25 mouse cellular contexts compared by ENCODE assay signal in the genomic region with DNA sequence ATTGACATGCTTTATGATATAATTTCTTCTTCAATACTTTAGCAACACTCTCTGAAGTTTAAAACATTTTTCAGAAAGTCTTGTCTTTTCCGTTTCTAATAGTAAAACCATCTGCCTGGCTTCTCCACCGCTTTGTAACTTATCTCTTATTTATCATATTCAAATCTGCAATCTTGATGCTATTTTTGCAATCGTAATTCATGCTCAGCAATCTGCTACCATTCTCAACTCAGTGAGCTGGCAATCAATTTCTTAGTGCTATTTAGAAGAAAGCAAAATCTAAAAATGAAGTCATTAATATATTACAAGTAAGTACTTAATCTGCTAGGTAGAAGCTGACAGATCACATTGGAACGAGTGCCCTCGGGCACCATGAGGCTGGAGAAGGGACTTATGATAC.
DNase-seq lines count a peak whose midpoint lies in the region; ATAC-seq lines count a peak whose summit lies in the region.
"Had no signal": no experiment of that assay in that cellular context is flagged by ENCODE, and none has a peak within 500 bp of the region (broad histone marks: within the 10 kb centered on the region; RNA-seq: fewer than 3 reads in every experiment).

No protein-coding gene starts in this region.

- no peak overlapping the region for H3K4me3 ChIP-seq in forebrain, embryonic 14.5 days (ENCODE audit: low read depth, low read length)
- no peak overlapping the region for H3K4me3 ChIP-seq in forebrain, embryonic 15.5 days
- H3K4me3 ChIP-seq: embryonic facial prominence, embryonic 15.5 days; erythroblast, embryonic 14.5 days; forebrain, embryonic 10.5 days; hindbrain, embryonic 10.5 days; hindbrain, embryonic 15.5 days had no signal

- H3K36me3 ChIP-seq in forebrain, embryonic 14.5 days (ENCODE audit: control insufficient read depth, insufficient read depth, low read length) = no peaks in the 10 kb centered on the region
- H3K36me3 ChIP-seq in forebrain, embryonic 15.5 days = no peaks in the 10 kb centered on the region
- H3K36me3 ChIP-seq: embryonic facial prominence, embryonic 15.5 days; forebrain, embryonic 10.5 days; G1E; hindbrain, embryonic 10.5 days; hindbrain, embryonic 15.5 days had no signal

- H3K4me1 ChIP-seq in forebrain, embryonic 14.5 days (ENCODE audit: control insufficient read depth, insufficient read depth, low read length) = no peaks in the 10 kb centered on the region
- no peaks in the 10 kb centered on the region for H3K4me1 ChIP-seq in forebrain, embryonic 15.5 days
- H3K4me1 ChIP-seq: embryonic facial prominence, embryonic 15.5 days; forebrain, embryonic 10.5 days; hindbrain, embryonic 10.5 days; hindbrain, embryonic 15.5 days had no signal

- no peak overlapping the region for H3K9ac ChIP-seq in forebrain, embryonic 14.5 days (ENCODE audit: low read length)
- no peak overlapping the region for H3K9ac ChIP-seq in forebrain, embryonic 15.5 days (replicated peaks)
- H3K9ac ChIP-seq: embryonic facial prominence, embryonic 15.5 days; hindbrain, embryonic 15.5 days had no signal

- no peaks in the 10 kb centered on the region for H3K27me3 ChIP-seq in forebrain, embryonic 14.5 days (replicated peaks; ENCODE audit: control insufficient read depth, insufficient read depth, low read length)
- H3K27me3 ChIP-seq in forebrain, embryonic 15.5 days = no peaks in the 10 kb centered on the region
- H3K27me3 ChIP-seq: embryonic facial prominence, embryonic 15.5 days; hindbrain, embryonic 15.5 days had no signal

- WGBS in forebrain, embryonic 14.5 days = 78% methylated on average over 5 of the region's 5 CpGs
- WGBS in forebrain, embryonic 15.5 days = 73% methylated on average over 5 of the region's 5 CpGs

- no peak overlapping the region for H3K27ac ChIP-seq in forebrain, embryonic 14.5 days (ENCODE audit: low read depth, low read length)
- H3K27ac ChIP-seq in forebrain, embryonic 15.5 days (replicated peaks) = no peak overlapping the region
- H3K27ac ChIP-seq: embryonic facial prominence, embryonic 15.5 days; forebrain, embryonic 10.5 days; hindbrain, embryonic 10.5 days; hindbrain, embryonic 15.5 days had no signal

- H3K9me3 ChIP-seq in forebrain, embryonic 14.5 days (replicated peaks; ENCODE audit: control insufficient read depth, low read length) = no peaks in the 10 kb centered on the region
- H3K9me3 ChIP-seq in forebrain, embryonic 15.5 days = no peaks in the 10 kb centered on the region
- H3K9me3 ChIP-seq: embryonic facial prominence, embryonic 15.5 days; forebrain, embryonic 10.5 days; G1E; hindbrain, embryonic 10.5 days; hindbrain, embryonic 15.5 days had no signal

- H3K4me2 ChIP-seq in forebrain, embryonic 14.5 days (ENCODE audit: low read length) = no peak overlapping the region
- H3K4me2 ChIP-seq in forebrain, embryonic 15.5 days (replicated peaks) = no peak overlapping the region
- H3K4me2 ChIP-seq: embryonic facial prominence, embryonic 15.5 days; heart, embryonic 11.5 days; hindbrain, embryonic 15.5 days had no signal

- ATAC-seq in forebrain, embryonic 14.5 days = no peak
- ATAC-seq in forebrain, embryonic 15.5 days (replicated peaks) = no peak
- ATAC-seq: CD4-positive, CD25-positive, alpha-beta regulatory T cell, adult 4 months; inflammation-experienced regulatory T-cells, adult 6 months; intestine, postnatal 0 days had no signal

- peak; percentile 11 for DNase-seq in forebrain, embryonic 14.5 days (ENCODE audit: low spot score)
- DNase-seq in layer of hippocampus, adult 11-12 months (ENCODE audit: low spot score) = peak; percentile 11
- no peak for DNase-seq in layer of hippocampus, postnatal 36 days
- DNase-seq in brain, embryonic 18.5 days (ENCODE audit: low read depth, low spot score) = peak; percentile 32
- no peak for DNase-seq in heart, adult 9 months (ENCODE audit: low spot score in 2 of 2)
- DNase-seq in right cerebral cortex, adult 2 months (ENCODE audit: low spot score in 2 of 2) = no peak
- DNase-seq: adrenal gland, postnatal 10 days; B cell, adult 2 months; cerebellum, adult 11 months; cerebellum, adult 8-10 months; cerebellum, postnatal 14 days; embryo, embryonic 11 days; gastrocnemius, postnatal 10 days; heart, adult 18-20 months had no signal

Comparison
In these comparisons a context has a peak if more than half of its experiments do, and no peak if none do; other contexts are left out.
1. DNase-seq: peak in forebrain, embryonic 14.5 days (single experiment), layer of hippocampus, adult 11-12 months (single experiment) and brain, embryonic 18.5 days (single experiment); none in layer of hippocampus, postnatal 36 days (0 of 2), heart, adult 9 months (0 of 2) and right cerebral cortex, adult 2 months (0 of 2).